Mouse (Mus musculus) CD4-positive, CD25-positive, alpha-beta regulatory T cell, adult 2 months (primary cell): ENCODE results near the gene Sult5a1.
"Not testable (repeated sequence)": the region's sequence is repeated elsewhere in the genome, so short reads cannot be mapped to it uniquely, and the experiment has no call there.

Experiments
- DNase-seq: peaks from one replicate; pipeline ENCODE4 v3.0.0-alpha.2; 2012; ENCODE audit warnings: low read depth, low spot score

Sult5a1 gene

DNA sequence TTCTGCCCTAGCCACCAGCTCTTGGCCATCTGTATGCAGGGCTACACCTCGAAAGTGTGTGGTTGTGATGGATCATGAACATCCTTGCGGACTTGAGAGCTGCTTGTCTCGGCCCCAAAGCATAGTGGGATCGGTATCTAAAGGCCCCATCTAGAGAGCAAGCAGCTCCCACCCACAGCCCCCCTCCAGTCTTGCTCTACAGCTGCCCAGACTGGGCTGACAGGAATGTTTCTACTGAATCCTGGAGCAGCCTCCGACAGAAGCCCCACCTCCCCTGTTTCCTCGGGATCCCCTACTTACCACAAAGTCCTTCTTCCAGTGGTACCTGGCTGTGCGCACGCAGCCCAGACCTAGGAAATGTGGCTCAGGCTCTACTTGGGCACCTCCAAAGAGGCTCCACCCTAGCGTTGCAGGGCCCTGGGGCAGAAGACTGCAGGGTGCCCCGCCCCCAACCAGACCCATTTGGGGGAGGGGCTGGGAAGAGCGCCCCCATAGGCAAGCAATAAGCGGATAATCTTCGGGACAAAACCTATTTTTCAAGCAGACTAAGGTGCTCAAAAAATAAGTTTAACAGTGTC lies at the start of gene Sult5a1:
Gene Sult5a1, minus strand, starts transcription at position 428 of the 578 bp plus-strand sequence.
- no peak for DNase-seq

DNA sequence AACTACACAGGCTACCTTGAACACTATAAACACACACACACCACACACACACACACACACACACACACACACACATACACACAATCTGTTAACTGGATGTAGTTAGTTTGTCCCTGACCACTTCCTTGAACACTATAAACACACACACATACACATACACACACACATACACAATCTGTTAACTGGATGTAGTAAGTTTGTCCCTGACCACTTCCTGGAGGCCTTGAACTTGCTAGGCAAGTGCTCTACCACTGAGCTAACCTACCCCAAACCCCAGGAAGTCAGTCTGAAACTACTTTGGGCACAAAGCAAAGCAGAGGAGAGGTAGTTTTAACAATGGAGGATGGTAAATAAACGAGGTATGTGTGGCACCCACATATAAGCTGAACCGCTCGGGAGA lies 45.5 kb upstream of the Sult5a1 start:
- DNase-seq, result peak; percentile 51

DNA sequence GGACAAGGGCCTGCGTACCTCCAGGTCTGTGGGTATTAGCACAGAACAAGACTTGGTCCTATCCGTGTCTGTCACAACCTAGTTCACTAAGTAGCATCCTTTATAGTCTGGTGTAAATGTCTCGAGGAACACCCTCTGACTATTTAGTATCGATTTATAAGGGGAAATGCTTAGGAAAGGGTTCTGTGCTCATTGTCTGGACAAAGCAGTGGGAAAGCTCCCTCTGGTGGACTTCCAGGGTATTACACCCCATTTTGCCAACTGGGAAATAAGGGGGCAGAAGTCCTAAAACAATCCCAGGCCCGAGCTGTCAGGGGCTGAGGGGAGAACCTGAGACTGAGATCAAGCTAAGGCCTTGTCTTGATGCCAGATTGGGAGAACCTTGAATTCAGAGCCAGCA lies 44.2 kb upstream of the Sult5a1 start:
- DNase-seq, result peak; percentile 81

DNA sequence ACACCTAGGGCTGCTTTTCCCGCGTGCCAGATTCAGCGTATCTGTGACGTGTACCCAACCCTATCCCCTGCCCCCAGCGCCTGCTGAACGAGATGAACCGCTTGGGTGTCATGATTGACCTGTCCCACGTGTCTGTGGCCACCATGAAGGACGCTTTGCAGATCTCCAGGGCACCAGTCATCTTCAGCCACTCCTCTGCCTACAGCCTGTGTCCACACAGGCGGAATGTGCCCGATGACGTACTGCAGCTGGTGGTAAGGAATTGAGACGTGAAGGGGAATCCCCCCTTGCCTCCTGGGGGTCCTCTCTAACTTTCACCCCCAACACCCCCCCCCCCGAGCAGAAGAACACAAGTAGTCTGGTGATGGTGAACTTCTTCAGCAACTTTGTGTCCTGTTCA lies 41.7 kb upstream of the Sult5a1 start:
- DNase-seq, result no peak

DNA sequence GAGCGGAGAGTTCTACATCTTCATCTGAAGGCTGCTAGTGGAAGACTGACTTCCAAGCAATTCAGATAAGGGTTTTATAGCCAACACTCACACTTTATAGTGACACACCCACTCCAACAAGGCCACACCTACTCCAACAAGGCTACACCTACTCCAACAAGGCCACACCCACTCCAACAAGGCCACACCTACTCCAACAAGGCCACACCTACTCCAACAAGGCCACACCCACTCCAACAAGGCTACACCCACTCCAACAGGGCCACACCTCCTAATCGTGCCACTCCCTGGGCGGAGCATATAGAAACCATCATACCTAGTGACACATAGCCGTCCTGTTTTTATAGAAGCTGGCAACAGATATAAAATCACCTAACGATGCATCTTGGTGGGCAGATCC lies 38.9 kb upstream of the Sult5a1 start:
- DNase-seq, result not testable (repeated sequence)

DNA sequence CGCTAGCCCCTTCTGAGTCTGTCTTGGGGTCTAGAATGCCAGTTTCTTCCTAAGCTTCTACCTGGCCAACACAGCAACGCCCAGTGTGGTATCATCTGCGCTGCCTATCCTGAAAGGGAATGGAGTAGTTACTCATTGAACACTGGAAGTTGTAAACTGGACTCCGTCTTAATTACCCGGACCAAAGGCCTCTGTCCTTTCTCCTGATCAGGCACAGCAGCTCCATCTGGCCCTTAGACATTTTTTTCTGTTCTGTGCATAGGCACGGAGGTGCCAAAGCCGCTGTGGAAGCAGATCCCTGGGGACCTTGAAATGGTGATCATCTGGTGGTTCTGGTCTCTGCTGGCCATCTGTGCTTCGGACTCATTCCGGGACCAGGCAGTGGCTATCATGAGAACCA lies 35.7 kb upstream of the Sult5a1 start:
- DNase-seq, result no peak

DNA sequence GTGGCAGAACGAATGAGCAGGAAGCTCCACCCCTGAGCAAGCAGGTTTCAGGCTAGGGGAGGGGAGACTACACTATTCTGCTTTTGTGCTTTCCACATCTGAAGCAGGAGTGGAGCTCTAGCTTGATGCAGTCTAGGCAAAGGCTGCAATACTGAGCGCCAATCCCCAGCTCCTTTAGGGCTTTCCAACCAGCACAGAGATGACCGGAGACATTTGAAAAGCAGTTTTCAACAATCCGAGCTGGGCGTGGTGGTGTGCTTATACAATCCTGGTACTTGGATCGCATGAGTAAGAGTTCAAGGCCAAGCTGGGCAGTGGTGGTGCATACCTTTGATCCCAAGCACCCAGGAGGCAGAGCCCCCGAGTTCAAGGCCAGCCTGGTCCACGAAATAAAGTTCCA lies 33.8 kb upstream of the Sult5a1 start:
- no peak for DNase-seq

DNA sequence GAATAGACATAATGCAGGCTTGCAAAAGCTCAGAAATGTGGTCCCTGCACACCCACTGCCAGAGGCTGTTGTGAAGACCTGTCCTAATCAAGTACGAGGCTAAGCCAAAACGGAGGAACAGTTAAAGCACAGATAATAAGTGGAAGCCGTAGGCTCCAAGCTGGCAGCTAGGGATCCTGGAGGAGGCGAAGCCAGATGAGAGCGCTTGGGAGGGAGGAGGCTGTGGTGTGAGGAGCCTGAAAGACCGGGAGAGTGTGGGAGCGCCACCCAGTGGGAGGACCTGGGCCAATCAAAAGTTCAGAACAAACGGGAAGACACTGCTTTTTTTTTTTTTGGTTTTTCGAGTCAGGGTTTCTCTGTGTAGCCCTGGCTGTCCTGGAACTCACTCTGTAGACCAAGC lies 32.6 kb upstream of the Sult5a1 start:
- peak; percentile 75 for DNase-seq

DNA sequence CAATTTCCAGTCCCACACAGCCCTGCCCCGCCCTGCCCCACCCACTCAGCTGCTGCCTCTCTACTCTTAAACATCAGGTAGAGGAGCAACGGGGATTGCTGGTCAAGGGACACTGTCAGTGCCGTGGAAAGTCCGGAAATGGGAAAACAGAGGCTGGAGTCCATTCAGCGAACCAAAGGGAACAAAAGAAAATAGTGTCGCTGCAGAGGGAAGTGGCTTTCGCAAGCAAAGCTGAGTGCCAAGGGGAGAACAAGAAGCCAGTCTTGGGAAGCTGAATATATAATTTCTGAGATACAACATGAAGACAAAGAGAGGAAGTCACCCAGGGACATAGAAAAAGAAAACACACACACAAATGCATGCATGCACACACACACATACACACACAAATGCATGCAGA lies 30.7 kb upstream of the Sult5a1 start:
- no peak for DNase-seq

DNA sequence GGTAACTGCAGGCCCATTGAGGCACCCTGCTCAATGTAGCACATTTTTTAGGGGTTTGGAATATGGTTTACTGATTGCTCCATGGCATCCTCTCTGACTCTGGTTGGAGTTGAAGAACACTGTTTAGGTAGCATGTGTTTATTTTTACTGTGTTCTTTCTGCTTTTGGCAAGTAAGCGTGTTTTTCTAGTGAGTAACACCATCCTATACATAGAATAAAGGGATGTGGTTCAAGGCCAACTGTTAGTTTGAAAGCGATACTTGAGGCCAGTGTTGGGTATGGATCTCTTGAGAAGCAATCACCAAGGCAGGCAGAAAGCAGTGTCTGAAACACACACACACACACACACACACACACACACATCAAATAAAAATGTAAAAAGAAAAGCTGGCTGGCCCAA lies 29.9 kb upstream of the Sult5a1 start:
- DNase-seq, result no peak

DNA sequence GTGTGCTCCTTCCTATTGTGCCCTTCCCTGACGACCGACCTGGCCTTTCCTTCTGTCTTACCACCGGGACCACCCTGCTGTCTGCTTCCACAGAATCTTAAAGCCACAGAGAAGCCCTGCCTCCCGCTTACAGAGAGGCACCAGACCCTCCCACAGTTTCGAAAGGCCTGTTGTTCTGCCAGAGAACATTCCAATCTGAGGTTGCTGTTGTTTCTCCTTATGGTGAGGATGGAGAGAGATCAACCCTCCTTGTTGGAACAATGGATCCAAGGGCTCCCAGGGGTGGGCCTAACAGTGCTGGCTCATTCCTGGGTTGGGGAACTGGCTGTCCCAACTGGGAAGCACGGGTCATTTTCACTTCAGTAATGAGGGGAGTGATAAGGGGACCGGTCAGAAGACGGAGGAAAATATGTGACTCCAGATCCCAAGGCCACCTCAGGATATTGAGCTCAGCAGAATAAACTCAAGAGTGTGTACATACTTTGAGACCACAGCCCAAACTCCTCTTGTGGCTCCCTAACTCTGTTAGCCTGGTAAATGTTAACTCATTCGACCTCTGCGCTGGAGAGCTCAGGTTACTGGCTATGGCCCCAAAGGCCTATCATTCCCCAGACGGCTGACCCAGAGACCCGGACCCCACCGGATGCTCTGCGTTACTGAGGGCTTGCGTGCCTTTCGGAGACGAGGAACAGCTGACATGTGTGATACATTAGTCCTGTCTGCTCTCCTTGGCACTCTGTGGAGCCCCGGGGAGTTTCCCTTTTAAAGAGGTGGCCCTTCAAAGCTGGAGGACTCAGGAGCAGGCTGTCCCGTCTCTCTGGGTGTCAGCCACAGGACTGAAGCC lies 27.7 kb upstream of the Sult5a1 start, which contains the start of gene Dpep1:
Gene Dpep1, plus strand, starts transcription at position 677 of the 844 bp plus-strand sequence.
- no peak for DNase-seq

DNA sequence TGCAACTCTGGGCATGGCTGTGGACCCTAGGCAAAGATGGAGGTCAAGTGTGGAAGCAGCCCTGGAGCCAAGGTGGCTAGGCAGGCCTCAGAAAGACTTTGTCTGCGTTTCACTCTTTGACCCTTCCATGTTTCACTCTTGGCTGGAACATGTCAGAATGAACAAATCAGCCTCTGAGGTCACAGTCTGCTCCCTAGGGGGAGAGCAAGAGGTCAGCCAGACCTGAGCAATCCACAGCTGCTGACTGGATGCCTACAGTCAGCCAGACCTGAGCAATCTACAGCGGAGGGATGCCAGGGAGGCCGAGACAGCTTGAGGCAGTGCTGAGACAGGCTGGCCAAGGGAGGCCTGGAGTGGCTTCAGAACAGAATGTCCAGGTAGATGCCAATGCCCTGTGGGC lies 23.3 kb upstream of the Sult5a1 start:
- no peak for DNase-seq

DNA sequence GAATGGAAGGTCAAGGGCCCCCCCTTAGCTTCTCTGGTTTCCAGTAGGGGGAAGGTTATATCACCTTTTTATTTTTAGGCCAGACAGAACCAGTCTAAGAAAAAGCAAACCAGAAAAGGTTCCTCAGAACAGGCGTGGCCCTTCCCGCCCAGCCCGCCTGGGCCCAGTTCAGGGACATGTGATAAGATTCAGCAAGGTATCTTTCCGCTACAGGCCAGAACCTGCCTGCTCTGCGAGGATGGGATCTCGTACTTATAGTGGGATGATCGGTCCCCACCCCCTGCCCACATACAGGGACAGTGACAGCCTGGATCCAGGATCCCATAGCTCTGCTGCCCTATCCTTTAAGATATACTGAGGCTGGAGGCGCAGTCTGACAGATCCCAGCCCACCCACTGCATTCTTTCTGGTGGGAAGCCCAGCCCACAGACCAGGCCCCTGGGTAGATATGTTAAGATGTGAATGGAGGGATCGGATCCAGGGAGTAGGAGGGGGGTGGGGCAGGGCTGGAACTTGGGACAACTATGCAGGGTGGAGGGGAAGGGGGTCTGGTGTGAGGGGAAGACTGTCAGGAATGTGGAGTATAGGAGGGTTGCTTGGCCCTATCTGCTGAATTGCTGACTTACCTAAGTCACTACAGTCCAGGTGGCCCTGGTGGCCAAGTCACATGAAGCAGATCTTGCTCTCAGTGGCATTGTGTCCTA lies 1.9 kb downstream of the Sult5a1 start:
- DNase-seq, result no peak

DNA sequence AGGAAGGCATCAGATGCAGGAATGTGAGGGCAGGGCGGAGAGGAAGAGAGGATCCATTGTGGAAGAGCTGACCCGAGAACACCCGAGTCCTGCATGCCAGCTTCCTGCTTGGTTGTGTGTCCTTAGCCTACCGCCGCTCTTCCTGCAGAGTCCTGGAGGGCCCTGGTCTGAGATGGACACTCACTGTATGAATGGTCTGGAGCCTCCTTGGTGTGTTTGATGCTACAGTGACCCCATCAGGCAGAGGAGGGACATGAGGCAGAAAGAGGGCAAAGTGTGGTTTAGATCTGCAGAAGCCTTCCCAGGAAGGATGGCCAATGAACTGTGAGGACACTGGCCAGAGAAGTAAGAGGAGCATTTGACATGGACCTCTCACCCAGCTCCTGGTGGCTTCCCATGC lies 2.9 kb downstream of the Sult5a1 start:
- DNase-seq, result no peak

DNA sequence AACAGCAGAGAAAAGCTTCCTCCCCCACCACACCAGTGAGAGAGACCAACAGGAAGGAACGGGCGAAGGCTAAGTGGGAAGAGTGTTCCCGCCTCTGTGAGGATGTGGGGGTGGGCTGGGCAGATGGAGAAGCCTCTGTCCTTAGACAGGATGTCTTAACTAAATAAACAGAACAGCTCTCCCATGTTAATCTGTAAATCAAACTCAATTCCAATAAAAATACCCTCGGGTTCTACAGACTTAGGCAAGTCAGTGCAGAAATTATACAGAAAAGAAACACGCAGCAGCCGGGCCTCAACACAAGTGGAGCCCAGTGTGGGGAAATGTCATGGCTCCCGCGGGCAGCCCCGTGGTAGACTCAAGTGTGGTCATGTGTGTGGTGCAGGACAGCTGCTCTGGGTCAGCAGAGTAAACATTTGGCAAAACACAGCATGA lies 7.4 kb downstream of the Sult5a1 start:
- no peak for DNase-seq

DNA sequence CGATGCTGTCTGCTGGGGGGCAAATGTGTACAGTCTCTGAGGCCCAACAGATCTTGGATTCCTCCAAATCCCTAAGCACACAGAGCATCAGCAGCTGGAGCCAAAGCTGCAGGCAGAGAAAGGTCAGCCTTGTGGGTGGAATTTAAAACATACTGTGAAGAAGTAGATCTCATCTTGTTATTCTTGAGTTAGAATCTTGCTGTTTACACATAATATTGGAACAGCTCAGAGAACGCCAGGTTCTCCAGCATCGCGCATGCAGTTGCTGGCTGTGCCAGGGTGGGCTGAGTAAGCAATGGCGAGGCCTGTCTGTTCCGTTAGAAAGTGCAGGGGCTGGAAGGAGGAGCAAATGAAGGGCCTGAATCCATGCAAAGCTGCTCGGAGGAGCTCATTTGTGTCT lies 11.7 kb downstream of the Sult5a1 start:
- no peak for DNase-seq

DNA sequence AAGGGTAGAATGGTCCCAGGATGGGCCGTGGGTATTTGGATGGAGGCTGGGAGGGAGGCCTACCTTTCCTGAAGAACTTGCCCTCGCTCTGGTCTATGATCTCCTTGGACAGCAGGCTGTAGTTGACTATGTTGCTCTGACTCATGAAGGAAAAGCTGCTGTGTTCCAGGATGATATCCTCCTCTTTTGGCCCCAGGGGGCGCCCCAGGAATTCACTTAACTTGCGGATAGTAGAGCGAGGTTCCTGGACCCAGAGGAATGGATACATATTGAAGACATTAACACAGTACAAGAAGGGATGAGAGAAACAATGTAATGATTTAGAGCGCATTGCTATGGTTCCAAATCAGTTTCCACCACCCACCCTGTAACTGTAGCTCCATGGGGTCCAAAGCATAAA lies 12.8 kb downstream of the Sult5a1 start:
- DNase-seq, result peak; percentile 63

DNA sequence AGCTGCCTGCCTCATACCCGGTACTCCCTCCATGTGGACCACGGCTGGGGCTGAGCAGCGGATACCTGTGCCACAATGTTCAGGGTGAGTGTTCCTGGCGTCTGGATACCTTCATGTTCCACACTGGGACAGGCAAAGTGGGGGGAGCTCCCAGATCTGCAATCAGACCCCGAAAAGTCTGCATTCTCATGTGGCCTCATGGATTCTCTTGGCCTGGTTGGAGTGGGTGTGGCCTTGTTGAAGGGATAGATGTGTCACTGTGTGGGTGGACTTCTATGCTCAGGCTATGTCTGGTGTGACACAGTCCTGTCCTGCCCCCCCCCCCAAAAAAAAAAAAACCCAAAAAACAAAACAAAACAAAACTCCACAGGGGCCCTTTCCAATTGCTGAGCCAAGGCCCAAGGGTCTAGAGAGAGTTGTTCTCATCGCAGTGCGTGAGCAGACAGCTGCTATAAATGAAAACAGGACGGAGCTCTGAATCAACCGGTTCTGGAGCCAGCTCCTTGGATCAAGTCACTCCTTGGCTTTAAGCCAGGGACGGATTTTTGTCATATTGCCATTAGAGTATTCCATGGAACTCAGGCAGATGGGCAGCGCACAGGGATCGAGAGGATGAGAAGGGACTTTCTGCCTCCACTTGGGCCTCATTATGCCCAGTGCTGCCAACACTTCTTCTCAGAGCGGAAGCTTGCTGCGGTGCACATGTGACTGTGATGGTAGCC lies 16.2 kb downstream of the Sult5a1 start:
- no peak for DNase-seq

DNA sequence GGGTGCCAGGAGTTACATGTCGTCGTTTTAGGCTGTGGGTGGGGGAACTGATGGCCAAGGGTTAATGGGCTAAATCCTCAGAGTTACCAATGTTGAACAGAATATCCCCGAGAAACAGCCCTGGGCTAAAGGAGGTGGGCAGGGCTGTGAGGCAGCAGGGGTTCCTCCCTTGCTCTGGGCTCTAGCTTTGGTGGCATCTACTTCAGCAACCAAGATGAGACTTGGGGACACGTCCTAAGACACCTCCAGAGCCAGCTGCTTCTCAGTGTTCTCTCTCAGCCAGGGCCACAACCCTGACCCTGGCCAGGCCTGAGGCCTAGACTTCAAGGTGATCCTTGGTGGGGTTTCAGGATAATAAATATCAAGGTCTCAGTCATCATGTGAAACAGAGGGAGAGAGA lies 19.4 kb downstream of the Sult5a1 start:
- DNase-seq, result no peak

DNA sequence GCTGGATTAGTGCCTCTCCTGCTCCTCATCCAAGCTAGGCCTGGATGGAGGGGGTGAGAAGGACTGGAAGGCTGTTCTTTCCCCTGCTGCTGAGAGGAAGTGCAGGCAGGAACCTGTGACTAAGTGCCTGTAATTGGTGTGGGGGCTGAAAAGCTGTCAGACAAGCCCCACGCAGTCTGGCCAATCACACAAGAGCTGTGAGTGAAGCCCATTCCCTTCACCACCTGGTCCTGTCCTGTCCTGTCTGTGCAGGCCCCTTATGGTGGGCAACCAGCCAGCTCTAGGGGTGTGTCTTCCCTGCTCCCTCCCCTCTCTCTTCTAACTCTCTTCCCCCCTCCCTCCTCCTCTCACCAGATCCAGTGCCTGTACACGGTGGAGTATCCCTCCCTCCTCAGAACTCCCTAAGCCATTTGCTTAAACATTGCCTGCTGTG lies 20.5 kb downstream of the Sult5a1 start:
- DNase-seq, result no peak

DNA sequence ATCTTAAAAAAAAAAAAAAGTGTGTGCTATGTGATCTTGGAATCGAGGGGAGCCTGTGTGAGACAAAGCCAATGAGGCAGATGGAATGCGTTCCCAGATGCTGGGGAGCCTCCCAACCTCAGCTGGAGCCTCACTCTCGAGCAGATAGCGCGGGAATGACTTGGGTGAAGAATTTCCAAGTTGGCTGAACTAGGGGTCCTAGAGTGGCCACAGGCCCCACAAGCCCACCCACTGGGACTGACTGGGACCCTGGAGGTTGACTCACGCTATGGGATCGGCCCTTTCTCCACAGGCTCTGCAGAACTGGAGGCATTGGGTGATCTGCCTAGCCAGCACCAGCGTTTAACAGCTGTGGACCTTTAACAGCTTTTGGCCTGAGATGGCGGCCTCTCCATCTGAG lies 21.8 kb downstream of the Sult5a1 start:
- no peak for DNase-seq

DNA sequence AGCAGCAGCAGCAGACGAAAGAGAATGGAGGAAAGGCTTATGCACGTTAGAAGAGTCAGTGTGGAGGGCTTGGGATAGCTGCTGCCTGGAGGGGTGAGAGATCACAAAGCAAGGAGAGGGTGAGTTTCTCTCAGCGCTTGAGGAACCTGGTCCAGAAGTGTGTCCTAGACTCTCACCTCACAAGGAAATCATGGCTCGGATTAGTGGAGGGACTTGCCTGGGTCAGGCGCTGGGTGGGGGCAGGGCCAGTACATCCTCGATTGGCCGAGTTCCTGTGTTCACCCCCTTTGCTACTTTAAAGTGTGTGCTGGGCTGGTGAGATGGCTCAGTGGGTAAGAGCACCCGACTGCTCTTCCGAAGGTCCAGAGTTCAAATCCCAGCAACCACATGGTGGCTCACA lies 22.3 kb downstream of the Sult5a1 start:
- no peak for DNase-seq
